Mouse (Mus musculus) fibroblast of lung, adult 2 months (primary cell): ENCODE data around the gene Aldh1l2.
"Not testable (repeated sequence)": the region's sequence is repeated elsewhere in the genome, so short reads cannot be mapped to it uniquely, and the experiment has no call there.

Experiments used
- DNase-seq: peaks from one replicate; pipeline ENCODE4 v3.0.0-alpha.2; 2011; ENCODE audit warnings: low read depth

Gene Aldh1l2

DNA sequence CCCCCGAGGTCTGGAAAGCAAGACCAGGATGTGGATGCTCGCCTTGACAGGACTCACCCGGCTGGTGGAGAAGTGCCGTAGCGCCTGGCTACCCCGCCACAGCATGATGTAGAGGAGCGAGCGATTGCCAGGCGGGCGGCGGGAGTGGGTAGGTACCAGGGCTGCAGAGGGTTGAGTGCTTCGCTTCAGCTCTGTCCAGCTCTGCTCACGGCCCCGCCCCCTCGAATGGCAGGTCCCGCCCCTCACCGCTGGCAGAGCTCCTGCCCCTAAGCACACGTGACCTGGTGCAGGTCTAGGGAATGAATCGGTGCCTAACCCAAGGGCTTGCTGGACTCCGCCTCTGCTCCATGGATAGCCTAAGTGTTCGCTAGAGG lies at the start of gene Aldh1l2:
Gene Aldh1l2 (minus strand): TSS at position 231 of the 374 bp plus-strand sequence.
- peak; percentile 61 for DNase-seq

GRCm38 (mm10) chr10:83565449-83566441 lies 31.8 kb upstream of the Aldh1l2 start:
- no peak for DNase-seq

GRCm38 (mm10) chr10:83563005-83563404 lies 29.1 kb upstream of the Aldh1l2 start:
- no peak for DNase-seq

- DNase-seq, result no peak
Measured at GRCm38 (mm10) chr10:83545341-83545740, 11.4 kb upstream of the Aldh1l2 start.

GRCm38 (mm10) chr10:83544103-83544479 lies 10.2 kb upstream of the Aldh1l2 start:
- no peak for DNase-seq

DNA sequence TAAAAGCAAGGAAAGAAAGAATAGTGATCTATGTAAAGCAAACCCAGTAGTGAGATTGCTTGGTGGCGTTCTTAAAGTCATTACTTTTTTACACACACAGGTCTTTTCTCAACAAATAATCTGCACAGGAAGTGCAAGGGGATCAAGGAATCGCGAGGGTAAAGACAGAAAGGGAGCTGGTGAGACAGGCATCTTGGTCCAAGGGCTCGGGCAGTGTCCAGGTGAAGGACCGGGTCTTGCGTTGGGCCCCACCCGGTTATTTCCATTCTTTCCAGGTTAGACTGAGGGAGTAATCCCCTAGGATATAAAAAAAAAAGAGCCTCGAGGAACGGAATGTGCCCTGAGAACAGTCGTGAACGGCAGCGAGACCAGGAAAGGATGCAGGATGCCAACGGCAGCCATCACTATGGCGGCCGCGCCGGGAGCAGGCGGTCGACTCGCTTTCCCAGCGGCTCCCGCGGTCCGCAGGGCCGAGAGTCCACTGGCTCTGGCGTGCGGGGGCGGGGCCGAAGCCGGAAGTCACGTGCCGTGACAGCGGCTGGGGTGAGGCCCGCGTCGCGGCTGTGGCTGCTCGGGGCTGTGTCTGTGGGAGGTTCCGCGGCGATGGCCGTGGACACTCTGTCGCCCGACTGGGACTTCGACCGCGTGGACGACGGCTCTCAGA lies 9.6 kb upstream of the Aldh1l2 start, which contains the start of gene Washc4:
Gene Washc4 (plus strand): TSS at position 314 of the 664 bp plus-strand sequence.
- DNase-seq, result peak; percentile 49

DNA sequence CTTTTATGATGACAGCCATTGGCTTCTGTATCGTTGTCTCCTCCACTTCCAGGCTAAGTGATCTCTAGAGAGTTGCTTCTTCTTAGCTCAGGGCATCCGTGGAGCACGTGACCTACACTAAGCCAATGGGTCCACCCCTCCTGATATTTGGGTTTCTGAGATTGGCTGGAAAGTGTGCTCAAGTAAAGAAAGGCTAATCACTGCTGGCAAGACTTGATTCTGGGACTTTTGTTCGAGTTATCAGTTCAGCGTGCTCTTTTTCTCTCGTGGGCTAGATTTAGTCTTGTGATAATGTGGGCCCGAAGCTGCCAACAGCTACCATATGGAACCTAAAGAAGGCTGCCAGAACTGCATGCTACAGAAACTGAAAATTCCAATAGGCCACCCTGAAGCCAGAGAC lies 8.3 kb upstream of the Aldh1l2 start:
- DNase-seq, result no peak

DNA sequence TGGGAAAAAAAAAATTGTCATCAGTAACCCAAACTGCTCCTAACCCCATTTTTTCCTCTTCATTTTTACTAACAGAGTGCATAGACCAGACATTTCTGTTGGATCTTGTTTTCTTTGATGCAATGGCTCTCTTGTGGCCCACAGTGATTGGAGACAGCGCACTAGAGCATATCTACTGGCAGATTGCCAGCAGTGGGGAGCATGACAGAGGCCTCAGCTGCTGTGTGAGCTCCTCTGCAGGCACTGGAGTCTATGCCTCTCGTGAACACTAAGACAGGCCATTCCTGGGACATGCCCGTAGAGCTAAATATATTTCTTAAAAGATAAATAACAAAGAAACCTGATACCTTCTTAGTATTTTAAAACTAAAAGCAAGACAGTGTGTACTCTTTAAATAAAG lies 6.2 kb upstream of the Aldh1l2 start:
- no peak for DNase-seq

DNA sequence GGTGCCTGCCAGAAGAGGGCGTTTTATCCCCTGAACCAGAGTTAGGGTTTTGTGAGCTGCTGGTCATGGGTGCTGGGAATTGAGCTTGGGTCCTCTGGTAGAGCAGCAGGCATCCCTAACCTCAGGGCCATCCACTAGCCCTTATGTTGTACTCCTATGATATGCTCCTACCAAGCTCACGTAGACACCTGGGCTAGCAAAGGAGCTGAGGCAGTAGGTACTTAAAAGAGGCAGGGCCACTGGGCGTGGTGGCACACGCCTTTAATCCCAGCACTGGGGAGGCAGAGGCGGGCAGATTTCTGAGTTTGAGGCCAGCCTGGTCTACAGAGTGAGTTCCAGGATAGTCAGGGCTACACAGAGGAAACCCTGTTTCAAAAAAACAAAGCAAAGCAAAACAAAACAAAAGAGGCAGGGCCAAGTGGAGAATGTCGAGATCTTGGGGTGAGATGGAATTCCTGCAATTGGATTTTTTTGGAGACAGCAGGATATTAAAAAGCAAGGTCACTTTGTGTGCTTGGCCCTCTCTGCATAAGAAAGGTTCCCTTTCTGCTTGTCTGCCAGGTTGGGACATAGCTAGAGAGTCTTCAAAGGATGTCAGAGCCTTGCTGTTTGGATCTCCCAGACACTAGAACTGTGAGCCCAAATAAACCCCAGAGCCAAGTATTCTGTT lies 5.5 kb upstream of the Aldh1l2 start:
- DNase-seq, result no peak

DNA sequence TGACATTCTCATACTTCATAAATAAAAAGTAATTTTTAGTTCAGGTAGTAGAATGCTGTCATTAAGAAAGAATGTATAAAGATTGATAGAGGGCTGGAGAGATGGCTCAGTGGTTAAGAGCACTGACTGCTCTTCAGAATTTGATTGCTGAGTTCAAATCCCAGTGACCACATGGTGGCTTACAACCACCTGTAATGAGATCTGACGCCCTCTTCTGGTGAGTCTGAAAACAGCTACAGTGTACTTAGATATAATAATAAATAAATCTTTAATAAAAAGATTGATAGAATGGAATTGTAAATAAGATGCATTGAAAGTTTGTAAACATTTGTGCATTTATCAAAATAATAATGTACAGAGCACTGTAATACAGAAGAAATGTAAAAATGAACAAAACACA lies 2.5 kb upstream of the Aldh1l2 start:
- no peak for DNase-seq

- peak; percentile 51 for DNase-seq
Measured at GRCm38 (mm10) chr10:83533258-83533909, 556 bp downstream of the Aldh1l2 start.

- DNase-seq, result no peak
Measured at GRCm38 (mm10) chr10:83530384-83530967, 3.5 kb downstream of the Aldh1l2 start.

GRCm38 (mm10) chr10:83524238-83524637 lies 9.7 kb downstream of the Aldh1l2 start:
- not testable (repeated sequence) for DNase-seq

DNA sequence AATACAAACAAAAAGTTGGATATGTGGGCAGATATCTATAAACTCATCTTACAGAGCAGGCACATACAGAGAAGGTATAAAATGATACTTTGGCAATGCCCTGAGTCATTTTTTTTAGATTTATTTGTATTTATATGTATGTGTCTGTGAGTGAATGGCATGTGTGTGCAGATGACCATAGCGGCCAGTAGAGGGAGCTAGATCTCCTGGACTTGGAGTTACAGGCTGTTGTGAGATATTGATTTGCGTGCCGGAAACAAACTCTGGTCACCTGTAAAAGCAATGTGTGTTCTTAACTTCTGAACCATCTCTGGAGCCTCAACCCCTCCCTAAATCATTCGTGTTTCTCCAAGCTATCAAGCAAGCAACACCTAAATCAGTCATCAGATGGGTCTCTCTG lies 12.9 kb downstream of the Aldh1l2 start:
- DNase-seq, result no peak

DNA sequence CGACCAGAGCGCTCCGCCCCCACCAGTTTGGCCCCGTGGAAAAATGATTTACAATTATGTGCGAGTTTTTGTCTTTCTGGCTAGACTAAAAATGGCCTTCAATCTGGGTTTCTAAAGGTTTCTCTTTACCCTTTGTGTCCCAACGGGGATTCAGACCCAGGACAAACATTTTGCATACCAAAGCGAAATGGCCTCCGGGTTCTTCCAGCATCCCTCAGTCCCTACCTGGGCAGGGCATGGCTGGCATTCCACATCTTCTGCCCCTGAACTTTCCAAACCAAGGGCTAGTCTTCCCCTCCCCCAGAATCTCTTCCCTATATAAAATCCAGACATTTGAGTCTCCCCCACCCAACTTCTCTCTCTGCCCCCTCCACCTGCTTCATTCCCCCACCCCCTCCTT lies 20.2 kb downstream of the Aldh1l2 start:
- DNase-seq, result no peak

DNA sequence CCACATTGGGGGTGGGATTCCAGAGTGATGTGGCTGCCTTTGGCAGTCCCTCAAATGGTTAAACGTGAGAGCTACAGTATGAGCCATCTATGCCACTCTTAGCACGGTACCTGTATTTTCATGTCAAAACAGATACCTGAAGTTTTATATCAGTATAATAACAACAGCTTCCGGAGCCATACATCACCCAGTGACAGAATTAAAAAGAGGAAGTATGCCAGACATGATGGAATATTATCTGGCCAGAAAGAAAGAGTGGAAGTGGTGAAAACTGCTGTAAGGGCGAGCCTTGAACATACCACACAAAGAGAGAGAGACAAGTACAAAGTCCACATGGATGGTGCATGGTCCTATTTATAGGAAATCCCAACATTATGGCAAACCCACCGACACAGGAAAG lies 22.6 kb downstream of the Aldh1l2 start:
- DNase-seq, result no peak

DNA sequence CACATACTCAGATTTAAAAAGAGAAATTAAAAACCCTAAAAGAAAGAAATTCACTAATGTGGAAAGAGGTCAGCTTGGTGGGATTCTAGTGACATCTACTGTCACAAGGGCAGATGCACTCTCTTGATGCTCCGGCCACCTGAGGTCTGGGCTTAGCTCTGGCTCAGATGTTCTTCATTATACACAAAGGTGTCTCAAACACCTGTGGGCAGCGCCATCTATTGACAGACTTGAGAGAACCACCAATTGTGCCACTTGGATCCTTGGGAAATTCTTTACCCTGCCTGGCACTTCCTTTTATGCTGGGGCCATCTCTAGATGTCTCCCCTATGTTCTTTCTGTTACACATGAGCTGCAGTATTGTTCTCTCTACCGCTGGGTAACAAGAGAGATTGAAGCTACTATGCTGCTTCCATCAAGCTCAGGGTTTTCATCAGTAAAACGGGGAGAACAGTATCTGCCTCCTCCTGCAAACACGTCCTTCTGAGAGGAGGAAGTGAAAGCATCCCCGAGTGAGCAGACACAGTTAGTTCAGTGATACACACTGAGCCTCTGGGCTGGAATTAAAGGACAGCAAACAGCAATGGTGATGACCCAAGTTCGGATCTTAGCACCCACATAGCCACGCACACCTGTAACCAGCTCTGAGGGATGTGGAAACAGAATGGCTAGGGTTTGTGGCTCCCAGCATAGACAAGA lies 24.8 kb downstream of the Aldh1l2 start:
- DNase-seq, result no peak

DNA sequence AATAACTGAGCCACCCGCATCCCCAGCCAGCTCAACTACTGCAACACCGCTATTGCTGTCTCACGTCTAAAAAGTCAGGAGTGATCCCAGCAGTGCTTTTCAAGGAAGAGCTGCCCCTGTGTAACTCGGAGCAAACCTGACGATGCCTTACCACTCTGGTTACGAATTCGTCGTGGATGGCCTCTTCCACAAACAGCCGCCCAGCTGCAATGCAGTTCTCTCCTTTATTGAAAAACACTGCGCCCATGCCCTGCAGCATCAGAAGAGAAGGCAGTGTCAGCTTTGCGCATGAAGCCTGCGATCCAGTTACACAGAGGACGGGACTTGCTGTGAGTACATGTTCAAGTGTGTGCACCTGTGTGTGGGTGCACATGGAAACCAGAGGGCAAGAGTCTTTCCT lies 36.6 kb downstream of the Aldh1l2 start:
- DNase-seq, result no peak

DNA sequence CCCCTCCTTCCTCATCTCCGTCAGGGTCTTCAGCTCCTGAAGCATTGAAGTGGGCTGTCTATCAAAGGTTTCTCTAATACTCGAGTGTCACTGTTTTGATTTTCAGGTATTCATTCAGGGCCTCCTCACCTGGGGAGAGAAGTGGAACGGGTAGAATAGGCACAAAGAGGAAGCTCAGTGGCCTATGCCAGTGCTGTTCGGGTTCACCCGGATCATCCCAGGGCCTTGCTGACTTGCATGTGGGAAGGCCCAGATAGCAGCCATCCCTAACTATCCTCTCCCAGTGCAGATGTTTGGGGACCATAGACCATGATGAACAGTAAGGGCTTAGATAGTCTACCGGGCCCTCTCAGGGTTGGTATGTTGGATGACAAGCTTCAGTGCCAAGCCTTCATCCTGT lies 43.4 kb downstream of the Aldh1l2 start:
- DNase-seq, result no peak

GRCm38 (mm10) chr10:83477286-83477685 lies 56.7 kb downstream of the Aldh1l2 start:
- no peak for DNase-seq

DNA sequence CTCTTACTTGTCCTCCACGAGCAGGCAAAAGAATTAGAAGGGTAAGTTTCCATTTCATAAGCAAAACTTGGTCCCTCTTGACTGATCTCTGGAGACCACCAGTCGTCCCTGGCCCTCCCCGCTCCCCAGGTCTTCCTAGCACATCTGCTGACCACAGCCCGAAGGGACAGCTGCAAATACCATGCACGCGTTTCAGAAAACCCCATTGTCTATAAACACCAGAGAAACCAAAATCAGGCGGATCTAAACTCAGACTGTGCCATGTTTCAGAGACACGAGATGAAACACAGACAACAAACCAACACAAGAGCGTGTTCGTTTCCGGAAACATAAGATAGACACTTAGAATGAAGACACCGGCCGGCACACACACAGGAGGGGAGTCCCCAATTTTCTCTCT lies 58.7 kb downstream of the Aldh1l2 start:
- DNase-seq, result no peak
